In genomic region chr1:172512962-172513361, GRCm38 (mm10) we compare ENCODE assay signal across 8 mouse cellular contexts. TPM values are rescaled to one million over a fixed set of nuclear protein-coding genes. Genes with fewer than 3 reads are reported as not detected.
DNase-seq lines count a peak whose midpoint lies in the region; ATAC-seq lines count a peak whose summit lies in the region.

No protein-coding gene starts in this region.

- no peak overlapping the region for H3K9ac ChIP-seq in forebrain, embryonic 12.5 days
- no peak overlapping the region for H3K9ac ChIP-seq in forebrain, embryonic 15.5 days (replicated peaks)
- no peak overlapping the region for H3K9ac ChIP-seq in embryonic facial prominence, embryonic 13.5 days
- 0 out of 2 replicates have a peak overlapping the region, but pooled peaks have one; percentile 9 for H3K9ac ChIP-seq in limb, embryonic 11.5 days (ENCODE audit: low read length)
- no peak overlapping the region for H3K9ac ChIP-seq in stomach, embryonic 15.5 days

- ATAC-seq in forebrain, embryonic 12.5 days (ENCODE audit: low FRiP score): no peak
- ATAC-seq in forebrain, embryonic 15.5 days (replicated peaks): no peak
- no peak for ATAC-seq in embryonic facial prominence, embryonic 13.5 days (ENCODE audit: insufficient number of reproducible peaks, insufficient read depth, low FRiP score, low TSS enrichment, low read depth)
- ATAC-seq in hematopoietic stem cell, adult 5-6 weeks (replicated peaks in 1 of 2; ENCODE audit: insufficient read depth in 1 of 2, low FRiP score in 2 of 2, low TSS enrichment in 1 of 2, low read depth in 1 of 2, poor library complexity in 2 of 2, severe bottlenecking in 2 of 2): peak; percentile 70 to 77
- no peak for ATAC-seq in limb, embryonic 11.5 days (ENCODE audit: insufficient number of reproducible peaks, low FRiP score, low TSS enrichment, low read depth)
- no peak for ATAC-seq in stomach, embryonic 15.5 days (ENCODE audit: insufficient read depth, low FRiP score, low read depth)

- H3K27ac ChIP-seq in forebrain, embryonic 12.5 days: no peak overlapping the region
- no peak overlapping the region for H3K27ac ChIP-seq in forebrain, embryonic 15.5 days (replicated peaks)
- H3K27ac ChIP-seq in embryonic facial prominence, embryonic 13.5 days: peak overlapping the region; percentile 11; the same call in 1 of the 2 replicates
- no peak overlapping the region for H3K27ac ChIP-seq in limb, embryonic 11.5 days (replicated peaks; ENCODE audit: low read depth, low read length)
- H3K27ac ChIP-seq in midbrain, embryonic 10.5 days (replicated peaks): peak overlapping the region; percentile 46; the same call in 1 of the 2 replicates
- peak overlapping the region; percentile 33 for H3K27ac ChIP-seq in stomach, embryonic 15.5 days

- peak; percentile 47 for DNase-seq in limb, embryonic 11.5 days (ENCODE audit: low spot score)
- no peak for DNase-seq in midbrain, embryonic 10.5 days (ENCODE audit: low spot score)
- no peak for DNase-seq in adipocyte (ENCODE audit: low spot score)

- H3K27me3 ChIP-seq in forebrain, embryonic 12.5 days: no peaks in the 10 kb centered on the region
- no peaks in the 10 kb centered on the region for H3K27me3 ChIP-seq in forebrain, embryonic 15.5 days
- no peaks in the 10 kb centered on the region for H3K27me3 ChIP-seq in embryonic facial prominence, embryonic 13.5 days
- no peaks in the 10 kb centered on the region for H3K27me3 ChIP-seq in limb, embryonic 11.5 days (ENCODE audit: control insufficient read depth, insufficient read depth, low read length)
- H3K27me3 ChIP-seq in midbrain, embryonic 10.5 days (ENCODE audit: low read depth, poor library complexity, severe bottlenecking): no peaks in the 10 kb centered on the region; the same call in 1 of the 2 replicates
- H3K27me3 ChIP-seq in stomach, embryonic 15.5 days (replicated peaks): no peaks in the 10 kb centered on the region

- peak overlapping the region; percentile 15; the same call in 1 of the 2 replicates for H3K4me2 ChIP-seq in forebrain, embryonic 12.5 days
- H3K4me2 ChIP-seq in forebrain, embryonic 15.5 days (replicated peaks): no peak overlapping the region
- H3K4me2 ChIP-seq in embryonic facial prominence, embryonic 13.5 days: peak overlapping the region; percentile 45
- H3K4me2 ChIP-seq in limb, embryonic 11.5 days (ENCODE audit: low read depth, severe bottlenecking): peak overlapping the region; percentile 21; the same call in 1 of the 2 replicates
- H3K4me2 ChIP-seq in stomach, embryonic 15.5 days: peak overlapping the region; percentile 27; the same call in 1 of the 2 replicates

- peaks cover 7% of the 10 kb centered on the region; the same call in 1 of the 2 replicates for H3K4me1 ChIP-seq in forebrain, embryonic 12.5 days
- no peaks in the 10 kb centered on the region for H3K4me1 ChIP-seq in forebrain, embryonic 15.5 days
- H3K4me1 ChIP-seq in embryonic facial prominence, embryonic 13.5 days: peaks cover 31% of the 10 kb centered on the region
- 0 out of 2 replicates have a peak, but pooled peaks cover 2% of the 10 kb centered on the region for H3K4me1 ChIP-seq in limb, embryonic 11.5 days (ENCODE audit: control insufficient read depth, insufficient read depth, low read length)
- peaks cover 20% of the 10 kb centered on the region for H3K4me1 ChIP-seq in midbrain, embryonic 10.5 days
- H3K4me1 ChIP-seq in stomach, embryonic 15.5 days: peaks cover 30% of the 10 kb centered on the region

- WGBS in forebrain, embryonic 12.5 days: 35% methylated on average over 13 of the region's 13 CpGs
- WGBS in forebrain, embryonic 15.5 days: 37% methylated on average over 13 of the region's 13 CpGs
- 22% methylated on average over 13 of the region's 13 CpGs for WGBS in embryonic facial prominence, embryonic 13.5 days
- WGBS in limb, embryonic 11.5 days: 30% methylated on average over 13 of the region's 13 CpGs
- 34% methylated on average over 13 of the region's 13 CpGs for WGBS in midbrain, embryonic 10.5 days
- 17% methylated on average over 13 of the region's 13 CpGs for WGBS in stomach, embryonic 15.5 days

- no peaks in the 10 kb centered on the region for H3K36me3 ChIP-seq in forebrain, embryonic 12.5 days (replicated peaks)
- H3K36me3 ChIP-seq in forebrain, embryonic 15.5 days: no peaks in the 10 kb centered on the region
- no peaks in the 10 kb centered on the region for H3K36me3 ChIP-seq in embryonic facial prominence, embryonic 13.5 days
- no peaks in the 10 kb centered on the region for H3K36me3 ChIP-seq in limb, embryonic 11.5 days (ENCODE audit: control insufficient read depth, insufficient read depth, low read length)
- no peaks in the 10 kb centered on the region for H3K36me3 ChIP-seq in midbrain, embryonic 10.5 days
- no peaks in the 10 kb centered on the region for H3K36me3 ChIP-seq in stomach, embryonic 15.5 days

- H3K9me3 ChIP-seq in forebrain, embryonic 12.5 days: 0 out of 2 replicates have a peak, but pooled peaks cover 1% of the 10 kb centered on the region
- H3K9me3 ChIP-seq in forebrain, embryonic 15.5 days: 0 out of 2 replicates have a peak, but pooled peaks cover 5% of the 10 kb centered on the region
- H3K9me3 ChIP-seq in embryonic facial prominence, embryonic 13.5 days: 0 out of 2 replicates have a peak, but pooled peaks cover 6% of the 10 kb centered on the region
- H3K9me3 ChIP-seq in limb, embryonic 11.5 days (ENCODE audit: control insufficient read depth, low read length): no peaks in the 10 kb centered on the region
- peaks cover 7% of the 10 kb centered on the region; the same call in 1 of the 2 replicates for H3K9me3 ChIP-seq in midbrain, embryonic 10.5 days (replicated peaks)
- H3K9me3 ChIP-seq in stomach, embryonic 15.5 days: no peaks in the 10 kb centered on the region

- H3K4me3 ChIP-seq in forebrain, embryonic 12.5 days (replicated peaks): no peak overlapping the region
- H3K4me3 ChIP-seq in forebrain, embryonic 15.5 days: no peak overlapping the region
- H3K4me3 ChIP-seq in embryonic facial prominence, embryonic 13.5 days: no peak overlapping the region; the same call in 1 of the 2 replicates
- no peak overlapping the region for H3K4me3 ChIP-seq in limb, embryonic 11.5 days (ENCODE audit: low read depth, low read length)
- H3K4me3 ChIP-seq in midbrain, embryonic 10.5 days: no peak overlapping the region
- H3K4me3 ChIP-seq in stomach, embryonic 15.5 days (replicated peaks): no peak overlapping the region

RNA-seq across cellular contexts. Expression of gene Cfap45, which starts 7.6 kb away (rescaled TPM):
- 1.2 and 2.6 TPM in 2 replicates for polyA plus RNA-seq in forebrain, embryonic 12.5 days (2016; fragmentation: Nextera tagmentation; extraction: Ambion mirVana)
- 1.9 and 3.1 TPM in 2 replicates for polyA plus RNA-seq in forebrain, embryonic 15.5 days (2015; fragmentation: Nextera tagmentation; extraction: Ambion mirVana)
- polyA plus RNA-seq in embryonic facial prominence, embryonic 13.5 days (2015; fragmentation: Nextera tagmentation; extraction: Ambion mirVana): 2.0 and 2.3 TPM in 2 replicates
- 1.2 and 2.9 TPM in 2 replicates for total RNA-seq in hematopoietic stem cell, adult 5-6 weeks (2017)
- 0.68 and 1.3 TPM in 2 replicates for polyA plus RNA-seq in limb, embryonic 11.5 days (2014; fragmentation: Nextera tagmentation; extraction: Ambion mirVana)
- 1.0 and 1.7 TPM in 2 replicates for polyA plus RNA-seq in midbrain, embryonic 10.5 days (2016; fragmentation: Nextera tagmentation; extraction: Ambion mirVana)
- polyA plus RNA-seq in stomach, embryonic 15.5 days (2015; fragmentation: Nextera tagmentation; extraction: Ambion mirVana): 2.4 TPM in 2 replicates

RNA-seq across cellular contexts. Expression of gene Tagln2, which starts 13.1 kb away (rescaled TPM):
- polyA plus RNA-seq in forebrain, embryonic 12.5 days (2016; fragmentation: Nextera tagmentation; extraction: Ambion mirVana): 40.0 and 45.7 TPM in 2 replicates
- polyA plus RNA-seq in forebrain, embryonic 15.5 days (2015; fragmentation: Nextera tagmentation; extraction: Ambion mirVana): 46.6 and 52.7 TPM in 2 replicates
- polyA plus RNA-seq in embryonic facial prominence, embryonic 13.5 days (2015; fragmentation: Nextera tagmentation; extraction: Ambion mirVana): 133 and 135 TPM in 2 replicates
- total RNA-seq in hematopoietic stem cell, adult 5-6 weeks (2017): 251 and 258 TPM in 2 replicates
- polyA plus RNA-seq in limb, embryonic 11.5 days (2014; fragmentation: Nextera tagmentation; extraction: Ambion mirVana): 53.6 and 56.0 TPM in 2 replicates
- polyA plus RNA-seq in midbrain, embryonic 10.5 days (2016; fragmentation: Nextera tagmentation; extraction: Ambion mirVana): 70.8 and 79.2 TPM in 2 replicates
- 341 and 366 TPM in 2 replicates for polyA plus RNA-seq in stomach, embryonic 15.5 days (2015; fragmentation: Nextera tagmentation; extraction: Ambion mirVana)

RNA-seq across cellular contexts. Expression of gene Igsf9, which starts 31.4 kb away (rescaled TPM):
- polyA plus RNA-seq in forebrain, embryonic 12.5 days (2016; fragmentation: Nextera tagmentation; extraction: Ambion mirVana): 102 TPM in 2 replicates
- 74.0 and 78.3 TPM in 2 replicates for polyA plus RNA-seq in forebrain, embryonic 15.5 days (2015; fragmentation: Nextera tagmentation; extraction: Ambion mirVana)
- 75.6 and 83.2 TPM in 2 replicates for polyA plus RNA-seq in embryonic facial prominence, embryonic 13.5 days (2015; fragmentation: Nextera tagmentation; extraction: Ambion mirVana)
- 1.1 and 1.9 TPM in 2 replicates for total RNA-seq in hematopoietic stem cell, adult 5-6 weeks (2017)
- 52.7 and 53.1 TPM in 2 replicates for polyA plus RNA-seq in limb, embryonic 11.5 days (2014; fragmentation: Nextera tagmentation; extraction: Ambion mirVana)
- 76.2 and 95.8 TPM in 2 replicates for polyA plus RNA-seq in midbrain, embryonic 10.5 days (2016; fragmentation: Nextera tagmentation; extraction: Ambion mirVana)
- polyA plus RNA-seq in stomach, embryonic 15.5 days (2015; fragmentation: Nextera tagmentation; extraction: Ambion mirVana): 49.0 and 50.1 TPM in 2 replicates

RNA-seq across cellular contexts. Expression of gene Slamf9, which starts 37.8 kb away (rescaled TPM):
- 0.15 TPM in 1 of 2 replicates, not detected in the other for polyA plus RNA-seq in forebrain, embryonic 12.5 days (2016; fragmentation: Nextera tagmentation; extraction: Ambion mirVana)
- polyA plus RNA-seq in forebrain, embryonic 15.5 days (2015; fragmentation: Nextera tagmentation; extraction: Ambion mirVana): not detected in 2 replicates
- 0.47 TPM in 1 of 2 replicates, not detected in the other for polyA plus RNA-seq in embryonic facial prominence, embryonic 13.5 days (2015; fragmentation: Nextera tagmentation; extraction: Ambion mirVana)
- not detected in 2 replicates for total RNA-seq in hematopoietic stem cell, adult 5-6 weeks (2017)
- 0.25 TPM in 1 of 2 replicates, not detected in the other for polyA plus RNA-seq in limb, embryonic 11.5 days (2014; fragmentation: Nextera tagmentation; extraction: Ambion mirVana)
- 0.09 and 0.16 TPM in 2 replicates for polyA plus RNA-seq in midbrain, embryonic 10.5 days (2016; fragmentation: Nextera tagmentation; extraction: Ambion mirVana)
- 0.79 and 1.0 TPM in 2 replicates for polyA plus RNA-seq in stomach, embryonic 15.5 days (2015; fragmentation: Nextera tagmentation; extraction: Ambion mirVana)

RNA-seq across cellular contexts. Expression of gene Vsig8, which starts 42.8 kb away (rescaled TPM):
- polyA plus RNA-seq in forebrain, embryonic 12.5 days (2016; fragmentation: Nextera tagmentation; extraction: Ambion mirVana): 0.28 TPM in 1 of 2 replicates, not detected in the other
- polyA plus RNA-seq in forebrain, embryonic 15.5 days (2015; fragmentation: Nextera tagmentation; extraction: Ambion mirVana): 0.14 and 0.20 TPM in 2 replicates
- polyA plus RNA-seq in embryonic facial prominence, embryonic 13.5 days (2015; fragmentation: Nextera tagmentation; extraction: Ambion mirVana): 0.40 and 0.77 TPM in 2 replicates
- total RNA-seq in hematopoietic stem cell, adult 5-6 weeks (2017): not detected in 2 replicates
- polyA plus RNA-seq in limb, embryonic 11.5 days (2014; fragmentation: Nextera tagmentation; extraction: Ambion mirVana): 0.14 TPM in 1 of 2 replicates, not detected in the other
- 0.17 TPM in 1 of 2 replicates, not detected in the other for polyA plus RNA-seq in midbrain, embryonic 10.5 days (2016; fragmentation: Nextera tagmentation; extraction: Ambion mirVana)
- polyA plus RNA-seq in stomach, embryonic 15.5 days (2015; fragmentation: Nextera tagmentation; extraction: Ambion mirVana): 0.46 and 1.8 TPM in 2 replicates

Comparison
In these comparisons a context has a peak if more than half of its experiments do, and no peak if none do; other contexts are left out.
1. ATAC-seq: peak in hematopoietic stem cell, adult 5-6 weeks (2 of 2); none in forebrain, embryonic 12.5 days (single experiment), forebrain, embryonic 15.5 days (single experiment), embryonic facial prominence, embryonic 13.5 days (single experiment), limb, embryonic 11.5 days (single experiment) and stomach, embryonic 15.5 days (single experiment).
2. H3K27ac ChIP-seq: peak in embryonic facial prominence, embryonic 13.5 days (single experiment), midbrain, embryonic 10.5 days (single experiment) and stomach, embryonic 15.5 days (single experiment); none in forebrain, embryonic 12.5 days (single experiment), forebrain, embryonic 15.5 days (single experiment) and limb, embryonic 11.5 days (single experiment).